Comparison of ENCODE assay signal across 8 mouse cellular contexts in genomic region chr9:124439848-124440723, GRCm38 (mm10). TPM values are rescaled to one million over a fixed set of nuclear protein-coding genes. Genes with fewer than 3 reads are reported as not detected.
DNase-seq lines count a peak whose midpoint lies in the region; ATAC-seq and TF ChIP-seq lines count a peak whose summit lies in the region.

No protein-coding gene starts in this region.

- H3K36me3 ChIP-seq in kidney, adult 2 months (ENCODE audit: control insufficient read depth, insufficient read depth, low read length): peaks cover 16% of the 10 kb centered on the region
- H3K36me3 ChIP-seq in limb, embryonic 11.5 days (ENCODE audit: control insufficient read depth, insufficient read depth, low read length): peaks cover 31% of the 10 kb centered on the region
- peaks cover 38% of the 10 kb centered on the region for H3K36me3 ChIP-seq in midbrain, embryonic 13.5 days

- H3K27me3 ChIP-seq in kidney, adult 2 months (replicated peaks; ENCODE audit: control insufficient read depth, insufficient read depth, low read length): no peaks in the 10 kb centered on the region
- H3K27me3 ChIP-seq in limb, embryonic 11.5 days (ENCODE audit: control insufficient read depth, insufficient read depth, low read length): no peaks in the 10 kb centered on the region
- H3K27me3 ChIP-seq in midbrain, embryonic 13.5 days: no peaks in the 10 kb centered on the region

- TF ChIP-seq CTCF in kidney, adult 2 months (conservative IDR thresholded peaks at IDR 0.05; ENCODE audit: insufficient read depth, insufficient read length, low read depth, low read length): no peak

- DNase-seq in ovary, postnatal 36 days (ENCODE audit: low spot score): peak; percentile 31
- no peak for DNase-seq in ovary, postnatal 10 days (ENCODE audit: low spot score)
- peak; percentile 9 to 40 for DNase-seq in cerebellum, postnatal 36 days
- DNase-seq in gastrocnemius, postnatal 25 days: peak; percentile 39
- DNase-seq in kidney, adult 2 months: peak; percentile 17
- peak; percentile 28 for DNase-seq in limb, embryonic 11.5 days (ENCODE audit: low spot score)
- DNase-seq in testis, postnatal 10 days (ENCODE audit: low spot score): peak; percentile 87

- WGBS in kidney, adult 2 months: 88% methylated on average over 29 of the region's 29 CpGs
- WGBS in limb, embryonic 11.5 days: 92% methylated on average over 29 of the region's 29 CpGs
- WGBS in midbrain, embryonic 13.5 days: 91% methylated on average over 29 of the region's 29 CpGs

- H3K4me3 ChIP-seq in kidney, adult 2 months (ENCODE audit: insufficient read depth, low read depth, low read length): no peak overlapping the region
- H3K4me3 ChIP-seq in limb, embryonic 11.5 days (ENCODE audit: low read depth, low read length): no peak overlapping the region
- peak overlapping the region; percentile 6; the same call in 1 of the 2 replicates for H3K4me3 ChIP-seq in midbrain, embryonic 13.5 days (replicated peaks)

- TF ChIP-seq POLR2A in kidney, adult 2 months (IDR thresholded peaks at IDR 0.05; ENCODE audit: low read depth, low read length): no peak

- H3K9me3 ChIP-seq in limb, embryonic 11.5 days (ENCODE audit: control insufficient read depth, low read length): peaks cover 17% of the 10 kb centered on the region; the same call in 1 of the 2 replicates
- peaks cover 33% of the 10 kb centered on the region for H3K9me3 ChIP-seq in midbrain, embryonic 13.5 days

- no peak overlapping the region for H3K4me2 ChIP-seq in limb, embryonic 11.5 days (ENCODE audit: low read depth, severe bottlenecking)
- H3K4me2 ChIP-seq in midbrain, embryonic 13.5 days (replicated peaks): no peak overlapping the region

- no peaks in the 10 kb centered on the region for H3K4me1 ChIP-seq in kidney, adult 2 months (ENCODE audit: control insufficient read depth, insufficient read depth, low read length)
- H3K4me1 ChIP-seq in limb, embryonic 11.5 days (ENCODE audit: control insufficient read depth, insufficient read depth, low read length): no peaks in the 10 kb centered on the region
- no peaks in the 10 kb centered on the region for H3K4me1 ChIP-seq in midbrain, embryonic 13.5 days (replicated peaks)

- H3K9ac ChIP-seq in limb, embryonic 11.5 days (ENCODE audit: low read length): no peak overlapping the region
- H3K9ac ChIP-seq in midbrain, embryonic 13.5 days (replicated peaks): no peak overlapping the region

- H3K27ac ChIP-seq in kidney, adult 2 months (ENCODE audit: insufficient read depth, low read depth, low read length): no peak overlapping the region
- H3K27ac ChIP-seq in limb, embryonic 11.5 days (replicated peaks; ENCODE audit: low read depth, low read length): no peak overlapping the region
- no peak overlapping the region for H3K27ac ChIP-seq in midbrain, embryonic 13.5 days

- ATAC-seq in limb, embryonic 11.5 days (ENCODE audit: insufficient number of reproducible peaks, low FRiP score, low TSS enrichment, low read depth): peak; percentile 75
- peak; percentile 89 for ATAC-seq in midbrain, embryonic 13.5 days

RNA-seq across cellular contexts. Expression of gene Ppp2r3d, which starts 36.6 kb away (rescaled TPM):
- 10 to 100 TPM; 32.5 to 37.0 TPM for total RNA-seq in gastrocnemius, postnatal 25 days (2021)
- 97.9 and 128 TPM in 2 replicates for polyA plus RNA-seq in kidney, adult 2 months (2012; rRNA removed)
- polyA plus RNA-seq in limb, embryonic 11.5 days (2014; fragmentation: Nextera tagmentation; extraction: Ambion mirVana): 97.9 and 99.4 TPM in 2 replicates
- polyA plus RNA-seq in midbrain, embryonic 13.5 days (2015; fragmentation: Nextera tagmentation; extraction: Ambion mirVana): 166 and 188 TPM in 2 replicates

RNA-seq across cellular contexts. Expression of gene Gm21836, which starts 53.5 kb away (rescaled TPM):
- total RNA-seq in gastrocnemius, postnatal 25 days (2021): not detected
- polyA plus RNA-seq in kidney, adult 2 months (2012; rRNA removed): not detected in 2 replicates
- not detected in 2 replicates for polyA plus RNA-seq in limb, embryonic 11.5 days (2014; fragmentation: Nextera tagmentation; extraction: Ambion mirVana)
- polyA plus RNA-seq in midbrain, embryonic 13.5 days (2015; fragmentation: Nextera tagmentation; extraction: Ambion mirVana): not detected in 2 replicates
